Mouse (Mus musculus) retina, postnatal 1 day (tissue): ENCODE measurements around the gene Fam227b.

Experiments
- DNase-seq: peaks from one replicate; pipeline ENCODE4 v3.0.0-alpha.2; 2012

Fam227b gene

DNA sequence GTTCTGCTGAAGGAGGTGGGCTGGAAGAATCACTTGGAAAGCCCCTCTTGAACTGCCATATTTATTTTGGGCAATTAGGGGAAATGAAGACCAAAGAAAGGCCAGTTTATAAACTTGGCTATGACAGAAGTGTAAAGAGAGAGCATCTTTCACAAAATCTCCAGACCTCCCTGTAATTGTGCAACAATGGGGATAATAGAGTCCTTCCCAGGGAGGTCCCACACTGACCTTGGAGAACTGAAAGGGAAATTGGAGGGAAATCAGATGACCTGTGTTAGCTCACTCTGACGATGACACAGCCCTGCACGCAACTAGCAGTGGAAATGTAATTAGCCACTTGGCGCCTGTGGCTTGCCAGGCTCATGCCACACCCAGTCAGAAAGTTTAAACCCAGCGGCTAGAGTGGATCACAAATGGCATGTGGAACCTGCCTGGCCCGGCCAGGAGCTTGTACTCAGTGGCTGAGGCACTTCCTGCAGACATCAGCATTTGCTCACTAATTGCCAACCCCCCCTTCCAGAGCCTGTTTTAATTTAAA lies 175.9 kb downstream of the Fam227b start:
- peak; percentile 9 for DNase-seq

DNA sequence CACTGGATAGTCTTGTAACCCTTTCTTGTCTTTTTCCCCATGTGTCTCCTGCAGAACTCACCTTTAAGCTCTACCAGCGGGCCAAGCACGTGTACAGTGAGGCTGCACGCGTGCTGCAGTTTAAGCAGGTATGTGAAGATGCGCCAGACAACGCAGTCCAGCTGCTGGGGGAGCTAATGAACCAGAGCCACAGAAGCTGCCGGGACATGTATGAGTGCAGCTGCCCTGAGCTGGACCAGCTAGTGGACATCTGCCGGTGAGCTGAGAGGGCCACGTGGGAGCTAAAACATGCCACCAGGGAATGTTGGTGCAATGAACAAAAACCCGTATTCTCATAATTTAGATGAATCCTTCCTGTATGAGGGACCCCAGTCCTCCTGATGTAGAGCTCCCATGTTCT lies 176.6 kb downstream of the Fam227b start:
- DNase-seq: no peak

DNA sequence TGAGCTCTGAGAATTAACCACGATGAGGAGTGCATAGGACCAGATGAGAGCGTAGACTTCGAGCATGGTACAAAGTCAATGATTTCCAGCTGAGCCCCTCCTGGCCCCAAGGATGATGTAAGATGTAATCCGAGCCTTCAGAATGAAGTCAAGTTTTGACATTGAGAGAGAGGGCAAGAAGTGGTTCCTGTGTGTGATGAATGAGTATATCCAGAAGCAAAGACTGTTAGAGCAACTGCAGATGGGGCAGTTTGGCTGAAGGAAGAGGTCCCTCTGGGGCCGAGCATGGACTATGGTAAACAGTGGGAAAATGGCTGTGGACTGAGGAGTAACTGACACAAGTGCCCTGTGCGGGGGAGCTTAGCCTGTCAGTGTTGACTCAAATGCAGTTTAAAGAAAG lies 178.6 kb downstream of the Fam227b start:
- no peak for DNase-seq

DNA sequence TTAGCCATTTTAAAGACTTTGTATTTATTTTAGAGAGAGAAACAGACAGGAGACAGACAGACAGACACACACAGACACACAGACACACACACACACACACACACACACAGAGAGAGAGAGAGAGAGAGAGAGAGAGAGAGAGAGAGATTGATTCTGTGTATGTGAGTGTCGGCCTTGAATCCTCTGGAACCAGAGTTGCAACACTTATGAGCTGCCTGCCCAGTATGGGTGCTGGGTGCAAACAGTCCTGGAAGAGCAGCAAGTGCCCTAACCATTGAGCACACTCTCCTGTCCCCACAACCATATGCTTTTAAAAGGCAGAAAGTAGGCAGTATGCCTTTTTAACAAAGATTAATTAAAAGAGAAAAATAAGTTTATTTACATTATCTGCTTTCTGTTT lies 183.0 kb downstream of the Fam227b start:
- no peak for DNase-seq

DNA sequence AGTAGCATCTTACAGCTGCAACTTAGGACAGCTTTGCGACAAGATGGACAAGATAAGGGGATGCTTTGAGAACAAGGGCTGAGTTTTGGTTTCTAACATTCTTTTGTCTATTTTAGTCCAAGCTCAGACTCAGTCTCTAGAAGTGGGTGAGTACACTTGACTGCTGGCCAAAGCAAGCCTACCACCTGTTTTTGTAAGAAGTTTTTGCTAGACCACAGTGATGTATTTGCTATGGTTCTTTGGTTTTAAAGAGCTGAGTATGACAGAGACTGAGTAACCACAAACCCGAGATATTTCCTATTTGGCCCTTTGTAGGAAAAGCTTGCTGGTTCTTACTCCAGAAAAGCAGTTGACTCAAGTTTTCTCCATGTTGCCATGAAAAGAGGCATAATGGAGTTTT lies 203.6 kb downstream of the Fam227b start:
- no peak for DNase-seq

DNA sequence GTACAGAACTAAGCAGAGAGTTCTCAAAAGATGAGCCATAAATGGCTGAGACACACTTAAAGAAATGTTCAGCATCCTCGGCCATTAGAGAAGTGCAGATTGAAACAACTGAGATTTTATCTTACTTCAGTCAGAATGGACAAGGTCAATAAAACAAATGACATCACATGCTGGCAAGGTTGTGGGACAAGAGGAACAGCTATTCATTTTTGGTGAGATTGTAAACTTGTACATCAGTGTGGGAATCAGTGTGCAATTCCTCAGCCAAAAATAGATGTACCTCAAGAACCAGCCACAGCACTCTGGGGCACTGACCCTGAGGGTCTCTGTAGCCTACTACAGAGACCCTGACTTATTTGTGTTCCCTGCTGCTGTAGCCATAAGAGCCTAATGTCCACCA lies 208.5 kb downstream of the Fam227b start:
- no peak for DNase-seq

DNA sequence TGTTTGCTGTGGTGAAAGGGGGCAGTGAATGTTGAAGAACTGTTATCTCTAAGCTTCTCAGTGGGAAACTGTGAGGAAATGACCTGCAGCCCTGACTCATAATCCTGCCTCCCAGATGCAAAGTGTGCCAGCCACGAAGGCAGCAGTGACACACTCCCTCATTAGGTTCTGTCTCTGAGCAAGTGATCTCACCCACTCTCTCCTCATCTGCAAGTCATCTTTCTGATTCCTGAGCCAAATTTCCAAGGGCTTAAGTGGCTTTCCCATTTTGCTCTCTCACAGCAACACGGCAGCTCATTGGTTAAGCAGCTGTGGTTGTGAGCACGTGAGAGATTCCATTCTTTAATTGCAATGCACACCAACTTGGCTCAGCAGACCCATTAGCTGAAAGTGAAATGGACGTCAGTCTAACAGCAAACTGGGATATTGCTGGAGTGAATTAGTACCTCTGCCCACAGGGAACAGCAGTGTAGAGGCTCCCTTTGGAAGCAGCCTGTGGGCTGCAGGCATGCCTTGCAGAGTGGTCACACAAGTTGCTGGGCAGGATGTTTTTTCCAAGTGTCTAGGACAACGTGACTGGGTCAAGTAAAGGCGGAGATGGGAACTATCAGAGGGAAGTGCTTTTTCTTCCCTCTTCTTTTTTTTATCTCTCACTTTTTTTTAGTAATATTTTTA lies 210.6 kb downstream of the Fam227b start:
- DNase-seq: no peak

DNA sequence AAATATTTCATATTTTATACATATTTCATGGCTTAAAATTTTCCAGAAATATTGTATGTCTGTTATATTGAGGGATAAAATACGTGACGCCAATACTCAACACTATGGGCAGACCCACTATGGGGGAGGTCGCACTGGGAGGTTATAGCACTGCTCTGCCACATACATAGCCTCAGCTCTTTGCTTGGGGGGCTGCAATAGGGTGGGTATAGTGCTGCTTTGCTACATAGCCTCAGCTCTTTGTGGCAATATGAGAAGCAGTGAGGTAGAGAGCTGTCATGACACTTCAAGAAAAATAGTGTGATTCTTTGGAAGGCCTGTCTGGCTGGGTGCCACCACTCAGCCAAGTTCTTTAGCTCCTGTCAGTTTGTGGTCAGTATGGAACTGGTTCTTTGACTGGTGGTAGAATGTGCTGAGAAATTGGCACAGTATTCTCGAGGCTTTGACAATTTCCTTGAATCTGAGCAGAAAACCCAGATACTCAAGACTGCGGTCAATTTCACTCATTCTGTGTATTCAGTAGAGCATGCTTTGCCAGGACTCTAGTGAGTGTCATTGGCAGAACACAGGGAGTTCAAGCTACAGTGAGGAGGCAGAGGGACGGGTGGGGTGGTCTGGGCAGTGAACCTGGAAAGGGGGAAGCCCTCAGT lies 212.7 kb downstream of the Fam227b start:
- DNase-seq: no peak

DNA sequence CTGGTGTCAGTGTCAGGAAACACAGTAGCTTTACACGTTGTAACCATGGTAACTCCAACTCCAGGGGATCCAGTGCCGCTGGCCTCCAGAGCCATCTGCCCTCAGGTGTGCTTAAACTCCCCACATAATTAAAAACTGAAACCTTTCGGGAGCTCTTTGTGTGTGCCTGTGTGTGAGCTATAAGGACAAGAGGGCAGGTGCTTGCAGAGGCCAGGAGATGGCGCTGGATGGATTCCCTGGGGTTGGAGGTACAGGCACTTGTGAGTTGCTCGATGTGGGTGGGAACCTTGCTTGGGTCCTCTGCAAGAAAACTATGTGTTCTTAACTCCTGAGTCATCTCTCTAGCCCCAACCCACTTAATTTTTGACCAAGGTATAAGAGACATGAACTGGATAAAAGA lies 215.4 kb downstream of the Fam227b start:
- DNase-seq: no peak

DNA sequence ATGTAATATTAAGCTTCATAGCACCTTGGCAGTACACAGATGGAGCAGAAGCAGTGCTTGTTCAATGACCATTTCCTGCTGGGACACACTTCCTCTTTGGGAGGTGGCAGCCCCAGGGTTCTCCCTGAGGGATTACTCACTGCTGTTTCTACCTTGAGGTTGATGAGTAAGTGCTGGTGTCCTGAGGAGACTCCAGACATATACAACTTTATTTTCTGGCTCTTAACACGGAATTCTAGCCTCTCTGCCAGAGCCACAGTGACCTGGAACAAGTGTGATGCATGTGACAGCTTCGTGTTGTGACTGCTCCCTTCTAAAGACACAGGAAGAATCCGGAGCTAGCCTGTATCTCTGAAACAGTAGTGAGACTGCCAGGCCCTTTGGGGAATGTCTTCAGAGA lies 217.8 kb downstream of the Fam227b start:
- no peak for DNase-seq
